Mouse (Mus musculus) liver, adult 2 months (tissue): Measurements from ENCODE around the gene Preb.

Experiments used
- CTCF ChIP-seq: fragments of 200-500 bp; IDR thresholded peaks from 2 replicates; pipeline ENCODE4 v1.5.1; 2011; ENCODE audit warnings: low read depth, low read length, control low read depth
- POLR2A ChIP-seq: fragments of 200-500 bp; IDR thresholded peaks from 2 replicates; pipeline ENCODE4 v1.6.1; 2011; ENCODE audit warnings: low read length, control low read depth; ENCODE audit not compliant: insufficient read depth; ENCODE audit errors: extremely low read depth

- TF ChIP-seq CTCF (peak; percentile 58), POLR2A (no peak)
These were observed 44.2 kb downstream of the Preb start for GRCm38 (mm10) chr5:30915974-30916433.
